Mouse (Mus musculus): ENCODE results near the gene Gabrb1. TPM values are rescaled to one million over a fixed set of nuclear protein-coding genes. Genes with fewer than 3 reads are reported as not detected.

Gene Gabrb1
- total and polyA plus RNA-seq, 3 experiments = 0.03 TPM; not detected in 2

GRCm38 (mm10) chr5:72086518-72086917 lies 428.6 kb downstream of the Gabrb1 start:
- no peak overlapping the region for H3K27ac ChIP-seq (ENCODE audit: control insufficient read depth, low read depth, low read length)
- no peak for DNase-seq (ENCODE audit: low read depth, low spot score)
- H3K79me2 ChIP-seq (ENCODE audit: control insufficient read depth, insufficient read depth, low read length, poor library complexity) = no peaks in the 10 kb centered on the region
- H3K4me1 ChIP-seq (ENCODE audit: control insufficient read depth in 1 of 2, insufficient read depth in 2 of 2, low read length in 2 of 2) = no peaks in the 10 kb centered on the region
- no peaks in the 10 kb centered on the region for H3K36me3 ChIP-seq (ENCODE audit: control insufficient read depth in 1 of 2, insufficient read depth in 2 of 2, low read length in 2 of 2)
- no peaks in the 10 kb centered on the region for H3K9me3 ChIP-seq (replicated peaks; ENCODE audit: insufficient read depth, low read length)
- no peaks in the 10 kb centered on the region for H3K27me3 ChIP-seq (ENCODE audit: control insufficient read depth in 1 of 2, insufficient read depth in 2 of 2, low read length in 2 of 2)
- no peak overlapping the region for H3K4me3 ChIP-seq (ENCODE audit: control insufficient read depth in 1 of 2, insufficient read depth in 1 of 2, low read depth in 2 of 2, low read length in 2 of 2)
- no peak overlapping the region for H3K9ac ChIP-seq (ENCODE audit: control insufficient read depth, low read depth, low read length, poor library complexity, severe bottlenecking)
- TF ChIP-seq MAZ (IDR thresholded peaks at IDR 0.05; ENCODE audit: low read depth, low read length) = no peak
- no peak for TF ChIP-seq RCOR1 (IDR thresholded peaks at IDR 0.05; ENCODE audit: low read depth, low read length)
- TF ChIP-seq MYC (IDR thresholded peaks at IDR 0.05; ENCODE audit: low read depth, low read length) = no peak

GRCm38 (mm10) chr5:72094582-72094981 lies 436.7 kb downstream of the Gabrb1 start:
- no peak overlapping the region for H3K4me3 ChIP-seq (ENCODE audit: control insufficient read depth in 1 of 2, insufficient read depth in 1 of 2, low read depth in 2 of 2, low read length in 2 of 2)
- no peak overlapping the region for H3K27ac ChIP-seq (ENCODE audit: control insufficient read depth, low read depth, low read length)
- H3K36me3 ChIP-seq (ENCODE audit: control insufficient read depth in 1 of 2, insufficient read depth in 2 of 2, low read length in 2 of 2) = no peaks in the 10 kb centered on the region
- peak; percentile 17 for DNase-seq (ENCODE audit: low read depth, low spot score)
- H3K9ac ChIP-seq (ENCODE audit: control insufficient read depth, low read depth, low read length, poor library complexity, severe bottlenecking) = no peak overlapping the region
- no peaks in the 10 kb centered on the region for H3K4me1 ChIP-seq (ENCODE audit: control insufficient read depth in 1 of 2, insufficient read depth in 2 of 2, low read length in 2 of 2)
- no peaks in the 10 kb centered on the region; a peak in 2 of 4 replicates for H3K27me3 ChIP-seq (ENCODE audit: control insufficient read depth in 1 of 2, insufficient read depth in 2 of 2, low read length in 2 of 2)
- no peaks in the 10 kb centered on the region for H3K79me2 ChIP-seq (ENCODE audit: control insufficient read depth, insufficient read depth, low read length, poor library complexity)
- no peaks in the 10 kb centered on the region for H3K9me3 ChIP-seq (replicated peaks; ENCODE audit: insufficient read depth, low read length)
- TF ChIP-seq MAFK (IDR thresholded peaks at IDR 0.05; ENCODE audit: borderline replicate concordance, low read depth, low read length) (no peak), MYB (IDR thresholded peaks at IDR 0.05; ENCODE audit: low read depth, low read length) (no peak), MAZ (IDR thresholded peaks at IDR 0.05; ENCODE audit: low read depth, low read length) (no peak), MXI1 (IDR thresholded peaks at IDR 0.05; ENCODE audit: low read depth, low read length) (no peak), E2F4 (IDR thresholded peaks at IDR 0.05; ENCODE audit: borderline replicate concordance, low read depth, low read length) (no peak), TAL1 (IDR thresholded peaks at IDR 0.05; ENCODE audit: low read length) (no peak), POLR2AphosphoS5 (IDR thresholded peaks at IDR 0.05; ENCODE audit: borderline replicate concordance, low read depth, low read length) (no peak), EP300 (IDR thresholded peaks at IDR 0.05; ENCODE audit: low read depth in 1 of 2, low read length in 2 of 2) (no peak), ETS1 (IDR thresholded peaks at IDR 0.05; ENCODE audit: low read depth, low read length) (no peak), MEF2A (IDR thresholded peaks at IDR 0.05; ENCODE audit: extremely low read depth, insufficient replicate concordance, low read depth, low read length, poor library complexity, severe bottlenecking) (no peak), POLR2AphosphoS2 (IDR thresholded peaks at IDR 0.05; ENCODE audit: low read length) (no peak), SMC3 (IDR thresholded peaks at IDR 0.05; ENCODE audit: low read depth, low read length) (peak; percentile 44), ZKSCAN1 (IDR thresholded peaks at IDR 0.05; ENCODE audit: low read depth, low read length) (no peak), USF1 (IDR thresholded peaks at IDR 0.05; ENCODE audit: low read depth, low read length) (no peak), USF2 (IDR thresholded peaks at IDR 0.05; ENCODE audit: borderline replicate concordance in 1 of 2, insufficient read depth in 1 of 2, low read depth in 1 of 2, low read length in 2 of 2) (no peak), TBP (IDR thresholded peaks at IDR 0.05; ENCODE audit: low read depth, low read length) (no peak), ZNF384 (IDR thresholded peaks at IDR 0.05; ENCODE audit: low read depth, low read length) (no peak), GATA1 (IDR thresholded peaks at IDR 0.05; ENCODE audit: low read depth, low read length) (no peak), POLR2A (IDR thresholded peaks at IDR 0.05; ENCODE audit: control insufficient read depth in 1 of 2, insufficient read depth in 1 of 2, low read depth in 1 of 2, low read length in 2 of 2, poor library complexity in 1 of 2) (no peak), NRF1 (IDR thresholded peaks at IDR 0.05; ENCODE audit: insufficient read depth, low read depth, low read length, poor library complexity, severe bottlenecking) (no peak), CHD2 (IDR thresholded peaks at IDR 0.05; ENCODE audit: low read length) (no peak), NELFE (IDR thresholded peaks at IDR 0.05; ENCODE audit: low read depth, low read length) (no peak), CTCF (IDR thresholded peaks at IDR 0.05 in 2 of 3, conservative IDR thresholded peaks at IDR 0.05 in 1 of 3; ENCODE audit: control insufficient read depth in 1 of 3, insufficient read depth in 1 of 3, low read depth in 2 of 3, low read length in 3 of 3, poor library complexity in 1 of 3, severe bottlenecking in 1 of 3) (peak in 1 of 3 experiments; percentile 56; a peak in 2 of 6 replicates), MAX (IDR thresholded peaks at IDR 0.05; ENCODE audit: low read length) (no peak), BHLHE40 (IDR thresholded peaks at IDR 0.05; ENCODE audit: borderline replicate concordance, low read depth, low read length) (no peak), TCF12 (IDR thresholded peaks at IDR 0.05; ENCODE audit: low read depth, low read length) (no peak), RAD21 (IDR thresholded peaks at IDR 0.05; ENCODE audit: low read depth, low read length) (peak; percentile 61), JUND (IDR thresholded peaks at IDR 0.05; ENCODE audit: low read depth, low read length) (no peak), ELF1 (IDR thresholded peaks at IDR 0.05; ENCODE audit: low read depth, low read length) (no peak), SIN3A (IDR thresholded peaks at IDR 0.05; ENCODE audit: low read length) (no peak), CHD1 (IDR thresholded peaks at IDR 0.05; ENCODE audit: low read depth, low read length) (no peak)

Measured in MEL (cell line).